Mouse (Mus musculus) myocyte (in vitro differentiated cells): ENCODE data around the gene Casp1. TPM values are rescaled to one million over a fixed set of nuclear protein-coding genes. Genes with fewer than 3 reads are reported as not detected.

Source experiments
- H3K27me3 ChIP-seq: one replicate; pipeline ENCODE4 v1.6.1; 2011; ENCODE audit not compliant: control insufficient read depth, insufficient read depth, insufficient read length
- H3K36me3 ChIP-seq: one replicate; pipeline ENCODE4 v1.6.1; 2011; ENCODE audit not compliant: control insufficient read depth, insufficient read depth
- H3K4me2 ChIP-seq: one replicate; pipeline ENCODE4 v1.6.1; 2011; ENCODE audit warnings: low read depth, control low read depth
- H3K4me3 ChIP-seq: one replicate; pipeline ENCODE4 v1.5.1; 2011; ENCODE audit warnings: mild to moderate bottlenecking, control low read depth, moderate library complexity
- H3K79me2 ChIP-seq: one replicate; pipeline ENCODE4 v1.6.1; 2011; ENCODE audit not compliant: control insufficient read depth, insufficient read depth
- H3ac ChIP-seq: one replicate; pipeline ENCODE4 v1.6.1; 2011; ENCODE audit not compliant: control insufficient read depth, insufficient read length
- CEBPB ChIP-seq: IDR thresholded peaks from 2 replicates; pipeline ENCODE4 v1.6.1; 2011; ENCODE audit warnings: mild to moderate bottlenecking, moderate library complexity; ENCODE audit not compliant: poor library complexity, insufficient read depth, severe bottlenecking
- E2F4 ChIP-seq: IDR thresholded peaks from one replicate; pipeline ENCODE4 v1.6.1; 2011; ENCODE audit warnings: mild to moderate bottlenecking, control low read depth, moderate library complexity; ENCODE audit not compliant: insufficient read depth
- MAX ChIP-seq: IDR thresholded peaks from one replicate; pipeline ENCODE4 v1.6.1; 2011; ENCODE audit warnings: low read depth, mild to moderate bottlenecking, control low read depth
- MYOD1 ChIP-seq, 3 experiments: IDR thresholded peaks; one replicate each; pipeline ENCODE4 v1.6.1; 2011; ENCODE audit warnings: control low read depth in 2 of 3, low read depth in 2 of 3, mild to moderate bottlenecking in 2 of 3, moderate library complexity in 1 of 3; ENCODE audit not compliant: insufficient read length in 2 of 3, control insufficient read depth in 1 of 3
- MYOG ChIP-seq, 3 experiments: IDR thresholded peaks; one replicate each; pipeline ENCODE4 v1.6.1; 2011; ENCODE audit warnings: control low read depth in 2 of 3, low read depth in 2 of 3, mild to moderate bottlenecking in 2 of 3; ENCODE audit not compliant: insufficient read length in 2 of 3, control insufficient read depth in 1 of 3, insufficient read depth in 1 of 3
- POLR2A ChIP-seq: IDR thresholded peaks from one replicate; pipeline ENCODE4 v1.6.1; 2011; ENCODE audit warnings: low read depth, mild to moderate bottlenecking, control low read depth, moderate library complexity; ENCODE audit not compliant: insufficient read length
- POLR2AphosphoS2 ChIP-seq: IDR thresholded peaks from one replicate; pipeline ENCODE4 v1.6.1; 2011; ENCODE audit warnings: low read depth, control low read depth; ENCODE audit not compliant: insufficient read length
- REST ChIP-seq: IDR thresholded peaks from one replicate; pipeline ENCODE4 v1.6.1; 2011; ENCODE audit warnings: mild to moderate bottlenecking, control low read depth, moderate library complexity; ENCODE audit not compliant: insufficient read depth, insufficient read length
- SRF ChIP-seq: IDR thresholded peaks from one replicate; pipeline ENCODE4 v1.6.1; 2011; ENCODE audit warnings: low read depth; ENCODE audit not compliant: control insufficient read depth, insufficient read length
- TCF12 ChIP-seq: IDR thresholded peaks from one replicate; pipeline ENCODE4 v1.6.1; 2011; ENCODE audit warnings: mild to moderate bottlenecking, control low read depth; ENCODE audit not compliant: poor library complexity, insufficient read depth, severe bottlenecking
- TCF3 ChIP-seq: IDR thresholded peaks from one replicate; pipeline ENCODE4 v1.6.1; 2011; ENCODE audit warnings: low read depth, control low read depth; ENCODE audit not compliant: insufficient read length
- USF1 ChIP-seq: IDR thresholded peaks from one replicate; pipeline ENCODE4 v1.6.1; 2011; ENCODE audit warnings: low read depth, mild to moderate bottlenecking, control low read depth, moderate library complexity
- polyA plus RNA-seq: library from polyadenylated mRNA; unstranded; fragments of >200 nt; fragmentation: generic; extraction: Trizol; gene quantifications from one replicate; pipeline ENCODE4 v1.2.1, GENCODE M21; 2012; ENCODE audit warnings: missing spikeins

Gene Casp1
- polyA plus RNA-seq, 1 experiment, result 0.37 TPM

- TF ChIP-seq E2F4 (no peak), SRF (no peak), POLR2AphosphoS2 (no peak), USF1 (no peak), REST (no peak), POLR2A (no peak), TCF12 (no peak), TCF3 (no peak), CEBPB (no peak), MYOD1 (IDR thresholded peaks at IDR 0.05; ENCODE audit: control insufficient read depth in 1 of 3, insufficient read length in 2 of 3, low read depth in 2 of 3) (no peak), MYOG (IDR thresholded peaks at IDR 0.05; ENCODE audit: control insufficient read depth in 1 of 3, insufficient read depth in 1 of 3, insufficient read length in 2 of 3, low read depth in 2 of 3) (no peak), MAX (no peak)
- Histone ChIP-seq H3K4me2 (no peak overlapping the region), H3K4me3 (no peak overlapping the region), H3ac (no peak overlapping the region), H3K27me3 (no peaks in the 10 kb centered on the region), H3K36me3 (no peaks in the 10 kb centered on the region), H3K79me2 (no peaks in the 10 kb centered on the region)
Measured at GRCm38 (mm10) chr9:5333422-5333821, 35.1 kb downstream of the Casp1 start.

GRCm38 (mm10) chr9:5343092-5343491, 44.8 kb downstream of the Casp1 start:
- TF ChIP-seq CEBPB (no peak), E2F4 (no peak), POLR2A (no peak), TCF12 (no peak), USF1 (no peak)
- Histone ChIP-seq H3K4me2 (no peak overlapping the region), H3K36me3 (no peaks in the 10 kb centered on the region), H3K27me3 (no peaks in the 10 kb centered on the region), H3ac (no peak overlapping the region), H3K79me2 (no peaks in the 10 kb centered on the region), H3K4me3 (no peak overlapping the region)

GRCm38 (mm10) chr9:5344090-5344489, 45.8 kb downstream of the Casp1 start:
- H3K79me2 ChIP-seq, result no peaks in the 10 kb centered on the region

GRCm38 (mm10) chr9:5345291-5345898, 47.1 kb downstream of the Casp1 start, which contains the start of gene Casp12:
Casp12 (plus strand) TSS chr9:5345430.
- Histone ChIP-seq H3K27me3 (no peaks in the 10 kb centered on the region), H3K4me2 (peak within 1 kb of the TSS; percentile 71), H3K4me3 (peak within 1 kb of the TSS; percentile 16), H3K79me2 (no peaks in the 10 kb centered on the region), H3K36me3 (no peaks in the 10 kb centered on the region), H3ac (no peak within 1 kb of the TSS)
- TF ChIP-seq POLR2AphosphoS2 (no peak), CEBPB (no peak), SRF (no peak), REST (no peak), E2F4 (no peak), MYOD1 (IDR thresholded peaks at IDR 0.05; ENCODE audit: control insufficient read depth in 1 of 3, insufficient read length in 2 of 3, low read depth in 2 of 3) (no peak), MYOG (IDR thresholded peaks at IDR 0.05; ENCODE audit: control insufficient read depth in 1 of 3, insufficient read depth in 1 of 3, insufficient read length in 2 of 3, low read depth in 2 of 3) (no peak), USF1 (no peak), TCF12 (no peak), TCF3 (no peak), MAX (no peak), POLR2A (no peak)

More at GRCm38 (mm10) chr9:5344090-5344489, 45.8 kb downstream of the Casp1 start:
- H3ac ChIP-seq, result no peak overlapping the region
- no peaks in the 10 kb centered on the region for H3K36me3 ChIP-seq
- no peak for TF ChIP-seq CEBPB
- no peak for TF ChIP-seq REST
- no peak for TF ChIP-seq MYOG (IDR thresholded peaks at IDR 0.05; ENCODE audit: control insufficient read depth in 1 of 3, insufficient read depth in 1 of 3, insufficient read length in 2 of 3, low read depth in 2 of 3)
- TF ChIP-seq SRF, result no peak
- TF ChIP-seq MYOD1 (IDR thresholded peaks at IDR 0.05; ENCODE audit: control insufficient read depth in 1 of 3, insufficient read length in 2 of 3, low read depth in 2 of 3), result no peak
- no peak for TF ChIP-seq E2F4
- TF ChIP-seq MAX, result no peak
- no peak for TF ChIP-seq TCF12
- TF ChIP-seq TCF3, result no peak
- TF ChIP-seq POLR2A, result no peak
- TF ChIP-seq USF1, result no peak
- no peak for TF ChIP-seq POLR2AphosphoS2
- H3K4me2 ChIP-seq, result no peak overlapping the region
- H3K27me3 ChIP-seq, result no peaks in the 10 kb centered on the region
- H3K4me3 ChIP-seq, result no peak overlapping the region

GRCm38 (mm10) chr9:5347381-5347780, 49.1 kb downstream of the Casp1 start:
- Histone ChIP-seq H3K27me3 (no peaks in the 10 kb centered on the region), H3K4me2 (peak overlapping the region; percentile 71), H3K4me3 (no peak overlapping the region), H3K79me2 (no peaks in the 10 kb centered on the region), H3ac (no peak overlapping the region), H3K36me3 (no peaks in the 10 kb centered on the region)
- TF ChIP-seq POLR2AphosphoS2 (no peak), USF1 (no peak), REST (no peak), CEBPB (no peak), SRF (no peak), TCF12 (no peak), POLR2A (no peak), MAX (no peak), MYOG (IDR thresholded peaks at IDR 0.05; ENCODE audit: control insufficient read depth in 1 of 3, insufficient read depth in 1 of 3, insufficient read length in 2 of 3, low read depth in 2 of 3) (no peak), TCF3 (no peak)
